Mouse (Mus musculus): ENCODE results near the gene Rfx2.

The Rfx2 gene

DNA sequence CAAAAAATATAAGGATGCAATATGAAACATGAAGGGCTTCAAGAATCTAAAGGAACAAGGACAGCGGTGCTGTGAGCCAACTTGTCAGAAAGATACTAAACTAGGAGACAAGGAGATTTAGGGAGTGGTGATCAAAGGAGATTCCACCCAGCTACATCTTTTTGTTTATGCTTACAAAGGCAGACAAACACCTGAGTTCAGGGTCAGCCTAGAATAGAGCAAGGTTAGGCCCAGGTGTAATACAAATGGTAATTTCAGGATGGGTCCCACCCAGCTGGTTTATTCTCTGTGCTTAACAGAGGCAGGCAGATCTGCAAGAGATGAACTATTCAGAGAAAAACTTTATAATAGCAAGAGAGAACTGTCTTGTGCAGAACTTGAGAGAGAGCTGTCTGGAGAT is 2.6 kb upstream of the Rfx2 start:
- DNase-seq (ENCODE audit: low read depth, low spot score), result peak; percentile 96

DNA sequence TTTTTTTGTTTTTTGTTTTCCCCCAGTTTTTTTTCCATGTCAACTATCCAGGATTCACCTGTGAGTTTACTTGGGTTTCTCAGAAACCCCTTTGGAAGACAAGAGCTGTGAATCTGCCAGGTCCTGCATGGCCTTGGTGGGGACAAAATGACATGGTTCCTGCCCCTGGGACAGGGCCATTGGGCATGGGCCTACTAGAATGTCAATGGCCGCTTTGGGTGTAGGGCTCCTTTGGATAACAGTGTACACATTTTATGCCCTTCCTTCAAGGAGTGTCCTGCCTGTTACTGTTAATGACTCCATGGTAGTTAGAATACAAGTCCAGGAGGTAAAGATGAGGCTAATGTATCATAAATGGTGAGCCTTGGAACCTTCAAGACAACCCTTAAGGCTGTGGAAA is 2.1 kb upstream of the Rfx2 start:
- no peak for DNase-seq (ENCODE audit: low read depth, low spot score)

DNA sequence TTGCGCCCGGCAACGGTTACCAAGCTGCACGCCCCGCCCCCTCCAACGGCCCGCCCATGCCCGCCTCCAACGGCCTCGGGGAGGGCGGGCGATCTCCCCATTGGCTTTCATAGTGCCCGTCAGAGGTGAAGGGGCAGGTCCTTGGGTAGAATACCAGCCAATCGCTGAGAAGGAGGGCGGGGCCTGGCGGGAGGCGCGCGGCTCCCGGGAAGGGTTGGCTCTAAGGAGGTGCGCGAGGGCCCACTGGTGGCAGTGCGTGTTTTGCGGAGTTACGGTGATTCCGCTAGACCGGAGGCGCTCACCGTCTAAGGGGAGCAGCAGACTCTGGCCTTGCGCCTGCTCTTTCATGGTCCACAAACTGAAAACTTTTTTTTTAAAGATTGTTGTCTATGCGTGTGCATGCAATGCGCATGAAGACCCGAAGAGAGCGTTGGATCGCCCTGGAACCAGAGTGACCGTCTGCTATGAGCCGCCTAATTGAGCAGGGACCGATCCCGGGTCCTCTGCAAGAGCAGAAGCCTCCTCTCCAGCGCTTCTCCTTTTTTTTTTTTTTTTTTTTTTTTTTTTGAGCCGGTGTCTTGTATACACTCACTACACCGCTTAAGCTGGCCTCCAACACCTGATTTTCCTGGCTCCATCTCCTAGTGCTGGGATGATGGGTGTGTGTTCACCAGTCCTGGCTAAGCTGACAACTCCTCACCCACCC is 451 bp upstream of the Rfx2 start:
- peak; percentile 98 for DNase-seq (ENCODE audit: low read depth, low spot score)

DNA sequence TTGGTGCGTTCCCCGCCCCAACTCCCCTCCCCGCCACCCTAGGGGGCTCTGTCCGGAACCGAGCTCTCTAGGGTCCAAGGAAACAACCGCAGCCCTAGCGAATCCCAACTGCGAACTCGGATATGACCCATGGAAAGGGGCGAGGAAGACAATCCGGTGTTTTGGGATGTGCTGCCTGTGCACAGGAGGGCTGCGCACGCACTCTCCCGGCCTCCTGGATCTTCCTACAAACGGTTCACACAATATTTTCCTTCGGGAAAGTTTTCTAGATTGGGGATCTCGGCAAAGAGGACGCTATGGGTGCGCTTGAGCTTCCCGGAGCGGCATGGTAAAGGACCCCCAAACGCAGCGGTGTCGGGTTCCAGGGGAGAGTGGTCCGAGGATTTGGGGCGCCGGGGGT is 1.0 kb downstream of the Rfx2 start:
- DNase-seq (ENCODE audit: low read depth, low spot score), result peak; percentile 61

DNA sequence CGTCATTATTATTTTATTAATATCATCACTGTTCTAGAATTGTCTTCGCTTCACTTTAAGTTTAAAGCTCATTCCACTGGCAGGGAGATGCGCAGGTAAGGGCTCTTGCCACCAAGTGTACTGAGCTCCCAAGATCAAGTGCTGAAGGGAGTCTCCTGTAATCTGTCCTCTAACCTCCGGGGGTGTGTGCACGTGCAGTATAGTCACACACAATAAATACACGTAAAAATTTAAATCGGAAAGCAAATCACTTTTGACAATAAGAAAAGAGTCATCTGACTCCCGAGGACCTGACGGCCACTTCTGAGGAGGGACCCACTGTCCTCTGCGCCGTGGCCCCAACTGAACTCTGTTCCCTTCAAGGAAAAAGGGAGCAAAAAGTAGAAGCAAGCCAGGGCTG is 1.6 kb downstream of the Rfx2 start:
- no peak for DNase-seq (ENCODE audit: low read depth, low spot score)

DNA sequence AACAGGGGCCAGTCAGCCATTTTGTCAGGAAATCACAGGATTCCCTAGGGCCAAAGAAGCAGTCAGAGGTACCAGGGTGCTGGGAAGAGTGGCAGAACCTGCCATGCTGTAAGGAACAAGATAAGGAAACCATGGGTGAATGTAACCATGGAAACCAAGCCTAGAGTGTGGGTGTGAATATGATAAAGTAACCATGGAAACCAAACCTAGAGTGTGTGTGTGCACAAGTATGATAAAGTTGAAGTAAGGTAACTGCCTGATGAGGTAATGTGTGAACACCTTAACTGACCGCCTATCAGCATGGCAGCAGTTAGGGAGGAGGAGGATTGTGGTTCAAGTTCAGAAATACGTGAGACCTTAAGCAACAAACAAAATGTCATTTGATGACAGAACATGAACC is 4.1 kb downstream of the Rfx2 start:
- no peak for DNase-seq (ENCODE audit: low read depth, low spot score)

DNA sequence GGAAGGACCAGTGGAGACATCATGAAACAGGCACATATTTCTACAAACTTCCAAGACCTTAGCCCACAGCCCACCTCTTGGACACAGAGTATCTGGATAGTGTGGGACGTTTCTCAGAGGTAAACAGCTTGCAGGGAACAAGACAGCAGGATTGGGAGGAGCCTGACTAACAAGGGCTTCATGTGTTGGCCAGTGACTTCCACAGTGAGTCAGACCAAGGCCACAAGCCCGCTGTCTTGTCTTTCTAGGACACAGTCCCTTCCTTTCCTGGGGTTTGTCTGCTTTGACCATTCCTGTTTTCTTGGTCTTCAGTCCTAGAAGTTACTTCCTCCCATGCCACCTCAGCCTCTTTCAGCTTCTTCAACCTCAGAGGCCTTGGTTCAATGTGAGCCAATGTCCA is 7.5 kb downstream of the Rfx2 start:
- no peak for DNase-seq (ENCODE audit: low read depth, low spot score)

DNA sequence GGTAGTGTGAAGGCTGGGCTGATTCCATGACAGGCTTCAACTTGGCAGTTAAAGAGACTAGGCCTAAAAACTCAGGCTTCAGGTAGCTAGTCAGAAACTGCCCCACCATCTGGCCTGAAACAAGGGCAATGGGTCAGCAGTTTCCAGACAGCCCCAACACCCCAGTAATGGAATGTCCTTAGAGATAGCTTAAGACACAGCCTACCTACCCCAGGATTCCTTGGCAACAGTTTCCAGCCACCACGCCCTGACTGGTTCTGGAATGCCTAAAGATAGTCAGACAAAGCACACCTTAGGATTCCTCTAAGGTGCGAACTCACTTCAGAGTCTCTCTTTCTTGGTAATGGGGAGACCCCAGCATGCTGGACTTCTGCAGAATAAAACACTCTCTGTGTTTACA is 8.4 kb downstream of the Rfx2 start:
- peak; percentile 85 for DNase-seq (ENCODE audit: low read depth, low spot score)

DNA sequence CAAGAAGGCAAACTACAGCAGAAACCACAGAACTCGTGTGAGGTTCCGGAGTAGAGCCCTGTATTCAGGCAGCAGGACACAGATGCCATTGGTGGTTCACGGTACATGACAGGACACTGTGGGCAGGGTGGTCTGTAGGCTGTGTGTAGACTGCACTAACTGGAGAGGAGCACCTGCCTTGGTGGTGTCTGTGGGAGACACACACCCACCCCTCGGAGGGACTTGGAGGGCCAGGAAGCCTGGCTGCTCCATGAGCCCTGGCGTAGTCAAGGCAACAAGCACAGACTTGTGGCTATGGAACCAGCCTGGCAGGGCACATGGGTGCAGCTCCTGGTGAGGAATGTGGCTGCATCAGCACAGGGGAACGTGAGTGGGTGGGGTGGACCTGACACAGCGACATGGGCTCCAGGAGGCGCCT is 11.1 kb downstream of the Rfx2 start:
- peak; percentile 69 for DNase-seq (ENCODE audit: low read depth, low spot score)

DNA sequence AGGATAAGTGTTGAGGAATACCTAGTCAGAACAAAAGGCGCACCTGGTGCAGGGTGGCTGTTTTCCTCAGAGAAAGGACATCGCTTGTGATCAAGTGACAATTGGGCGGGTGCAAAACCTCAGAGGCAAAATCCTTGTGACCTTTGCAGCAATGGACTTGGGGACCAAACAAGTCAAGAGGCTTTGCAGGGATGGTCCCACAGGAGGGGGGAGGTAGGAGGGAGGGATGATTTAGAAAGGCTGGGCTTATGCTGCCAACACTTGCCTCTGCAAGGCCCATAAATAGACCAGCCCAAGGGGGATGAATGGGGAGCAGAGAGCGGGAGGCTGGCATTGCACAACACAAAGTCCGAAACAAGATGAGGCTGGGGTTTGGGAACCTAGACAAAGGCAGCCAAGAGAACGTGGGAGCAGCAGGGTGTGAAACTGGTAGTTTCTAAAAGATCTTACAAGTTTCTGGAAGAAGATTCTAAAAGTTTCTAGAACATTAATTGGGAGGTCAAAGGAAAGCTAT is 11.7 kb downstream of the Rfx2 start:
- no peak for DNase-seq (ENCODE audit: low read depth, low spot score)

DNA sequence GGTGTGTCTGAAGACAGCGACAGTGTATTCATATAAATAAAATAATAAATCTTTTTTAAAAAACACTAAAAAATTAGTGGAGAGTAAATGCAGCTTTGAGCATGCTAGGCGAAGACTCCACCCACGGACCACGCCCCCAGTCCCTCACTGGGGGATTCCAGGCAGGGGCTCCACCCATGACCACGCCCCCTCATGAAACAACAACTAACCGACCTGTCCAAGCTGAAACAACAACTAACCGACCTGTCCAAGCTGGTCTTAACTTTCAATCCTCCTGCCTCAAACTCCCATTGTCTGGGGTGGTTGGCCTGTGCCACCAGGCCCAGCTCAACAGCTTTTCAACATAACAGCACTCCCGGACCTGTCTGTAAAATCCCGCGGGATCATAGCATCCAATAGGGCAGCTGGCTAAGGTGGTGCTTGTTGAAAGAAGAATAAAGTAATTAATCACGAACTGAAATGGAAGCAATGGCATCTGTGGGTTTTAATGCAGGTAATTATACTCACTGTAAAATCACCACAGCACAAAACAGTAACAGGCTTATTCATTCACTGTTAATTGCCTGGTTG is 12.7 kb downstream of the Rfx2 start:
- DNase-seq (ENCODE audit: low read depth, low spot score), result peak; percentile 83

DNA sequence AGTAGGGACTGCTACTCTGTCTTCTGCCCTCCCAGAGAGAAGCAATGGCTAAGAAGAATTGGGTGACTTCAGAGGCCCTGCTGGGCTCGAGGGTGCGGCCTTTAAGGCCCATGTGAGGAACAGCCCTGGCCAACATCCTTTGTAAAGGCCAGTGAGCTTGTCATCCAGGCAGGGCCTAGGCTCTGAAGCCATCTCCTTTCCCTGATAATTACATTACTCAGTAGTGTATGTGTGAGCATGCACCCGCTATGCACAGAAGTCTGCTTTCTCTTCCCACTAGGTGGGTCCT is 15.8 kb downstream of the Rfx2 start:
- no peak for DNase-seq (ENCODE audit: low read depth, low spot score)

DNA sequence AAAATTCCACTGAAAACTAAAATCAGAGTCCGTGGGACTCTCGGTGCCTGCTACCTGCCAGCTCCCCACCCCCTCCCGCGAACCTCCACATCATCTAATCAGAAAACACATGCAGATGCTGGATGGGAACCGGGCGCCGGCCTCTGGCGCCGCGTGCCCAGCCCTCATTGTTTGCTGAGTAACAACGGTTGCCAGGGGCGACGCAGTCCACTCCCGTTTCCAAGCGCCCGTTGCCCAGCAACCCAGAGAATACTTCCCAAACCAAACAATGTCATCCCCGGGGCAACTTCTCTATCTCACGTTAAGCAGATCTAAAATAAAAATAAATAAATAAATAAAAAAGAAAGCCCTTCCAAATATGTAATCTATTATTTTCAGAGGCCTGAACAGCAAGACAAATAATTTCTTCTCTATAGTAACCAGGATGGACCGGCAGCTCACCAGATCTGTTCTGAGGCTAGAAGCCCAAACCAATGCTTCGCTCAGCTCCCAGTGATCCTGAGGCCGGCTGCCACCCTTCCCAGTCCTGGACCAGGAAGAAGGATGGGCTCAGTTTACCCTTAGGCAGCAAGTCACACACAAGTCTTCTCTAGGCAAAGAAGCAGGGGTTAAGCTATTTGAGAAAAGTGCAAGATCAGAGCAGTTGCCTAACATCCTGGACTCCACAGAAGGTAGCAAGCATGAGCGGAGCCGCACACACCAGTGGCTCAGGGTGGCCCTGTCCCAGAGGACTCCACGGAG is 16.3 kb downstream of the Rfx2 start:
- DNase-seq (ENCODE audit: low read depth, low spot score), result peak; percentile 93

DNA sequence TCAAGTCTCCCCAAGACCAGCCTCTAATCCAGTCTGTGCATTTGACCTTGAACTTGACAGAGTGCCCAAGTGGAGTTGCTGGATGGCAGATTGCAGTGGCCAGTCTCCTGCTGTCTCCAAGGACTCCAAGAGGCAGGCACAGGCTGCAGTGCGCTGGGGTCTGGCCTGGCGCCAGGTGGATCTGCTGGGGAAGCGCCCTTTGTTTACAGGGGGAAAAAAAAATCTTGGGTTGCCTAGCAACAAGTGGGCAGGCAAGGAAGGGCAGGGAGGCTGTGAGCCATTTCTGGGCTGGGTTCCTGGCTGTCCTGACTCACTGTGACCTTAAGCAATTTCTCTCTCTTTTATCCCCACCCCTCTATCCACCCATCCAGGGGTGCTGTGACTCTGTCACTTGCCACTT is 20.6 kb downstream of the Rfx2 start:
- peak; percentile 87 for DNase-seq (ENCODE audit: low read depth, low spot score)

DNA sequence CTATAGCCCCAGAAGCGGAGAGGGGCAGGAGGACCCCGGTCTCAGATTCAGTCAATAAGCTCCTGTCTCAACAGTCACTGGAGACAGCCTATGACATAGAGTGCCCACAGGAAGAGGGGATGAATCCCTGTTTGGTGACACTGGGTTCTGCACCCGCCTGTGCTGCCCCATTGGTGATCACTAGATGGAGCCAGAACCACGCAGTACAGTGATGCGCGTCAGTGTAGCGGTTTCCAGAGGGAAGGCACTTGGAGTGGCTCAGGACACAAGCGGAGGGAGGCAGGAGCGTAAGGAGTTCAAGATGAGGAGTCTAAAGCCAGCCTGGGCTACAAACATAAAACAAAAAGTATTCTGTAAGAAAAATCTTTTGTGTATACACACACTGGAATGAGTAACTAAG is 22.3 kb downstream of the Rfx2 start:
- DNase-seq (ENCODE audit: low read depth, low spot score), result peak; percentile 83

DNA sequence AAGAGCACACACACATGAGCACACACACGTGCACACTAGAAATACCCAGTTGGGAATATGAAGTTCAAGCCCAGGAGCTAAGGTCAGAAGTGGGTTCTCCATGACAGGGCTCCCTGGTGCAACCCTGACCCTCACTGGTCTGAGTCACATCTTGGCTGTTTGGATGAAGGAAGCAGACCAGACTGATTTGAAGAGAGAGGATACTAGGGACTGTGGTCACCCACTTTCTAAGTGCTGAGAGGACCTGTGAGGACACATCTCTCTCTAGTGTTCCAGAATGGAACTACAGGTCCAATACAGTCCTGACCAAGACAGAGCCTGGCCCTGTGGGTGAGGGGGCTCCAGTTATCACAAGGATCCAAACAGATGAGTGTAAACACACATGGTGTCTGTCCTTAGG is 25.0 kb downstream of the Rfx2 start:
- no peak for DNase-seq (ENCODE audit: low read depth, low spot score)

DNA sequence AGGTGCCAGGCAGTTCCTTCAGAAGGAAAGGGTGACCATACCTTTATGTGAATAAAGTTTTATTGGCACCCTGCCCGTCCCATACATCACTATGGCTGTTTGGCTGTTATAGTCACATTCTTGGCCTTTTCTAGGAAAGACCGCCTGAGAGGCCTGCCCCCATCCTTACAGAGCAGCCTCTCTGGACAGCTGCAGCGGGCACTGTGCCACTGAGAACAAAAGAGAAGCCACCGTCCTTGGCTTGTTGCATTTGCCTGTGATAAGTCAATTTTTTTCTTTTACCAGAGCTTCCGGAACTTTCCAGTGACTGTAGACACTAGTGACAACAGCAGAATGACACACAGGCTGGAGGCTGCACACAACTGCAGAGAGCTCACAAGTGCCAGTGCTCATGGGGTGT is 25.9 kb downstream of the Rfx2 start:
- DNase-seq (ENCODE audit: low read depth, low spot score), result no peak

DNA sequence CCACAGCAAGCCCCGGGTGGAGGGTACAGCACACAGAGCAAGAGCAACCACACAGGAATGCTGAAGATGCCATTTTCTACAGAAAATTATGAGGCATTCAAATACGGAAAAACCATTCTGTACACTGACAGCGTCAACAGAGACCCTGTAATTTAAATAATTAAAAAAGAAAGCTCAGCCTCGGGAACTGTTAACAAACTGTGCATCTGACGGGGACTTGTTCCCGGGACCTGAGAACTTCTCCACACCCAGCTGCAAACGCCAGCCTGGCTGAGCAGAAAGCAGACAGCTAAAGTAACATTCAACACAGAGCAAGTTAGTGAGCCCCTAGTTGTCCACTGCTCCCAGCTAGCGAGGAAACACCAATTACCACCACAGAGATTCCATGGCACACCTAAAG is 28.7 kb downstream of the Rfx2 start:
- no peak for DNase-seq (ENCODE audit: low read depth, low spot score)

DNA sequence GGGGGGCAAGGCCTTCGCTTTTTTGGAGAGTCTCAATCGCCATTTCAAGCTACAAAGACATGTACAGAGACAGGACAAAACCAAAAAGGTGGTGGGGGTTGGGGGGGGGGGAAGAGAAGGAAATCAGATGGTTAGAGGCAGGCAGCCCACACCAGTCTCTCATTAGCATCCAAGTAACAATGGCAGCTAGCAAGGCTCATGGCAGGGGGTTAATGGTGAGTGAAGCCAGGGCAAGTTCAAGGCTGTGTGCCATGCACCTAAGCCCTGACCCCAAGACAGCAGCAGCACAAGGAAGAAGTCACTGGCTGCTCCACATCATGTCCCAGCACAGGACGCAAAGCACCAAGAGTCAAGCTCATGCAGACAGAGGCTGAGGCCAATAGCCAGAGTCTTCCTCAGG is 31.5 kb downstream of the Rfx2 start:
- peak; percentile 67 for DNase-seq (ENCODE audit: low read depth, low spot score)

DNA sequence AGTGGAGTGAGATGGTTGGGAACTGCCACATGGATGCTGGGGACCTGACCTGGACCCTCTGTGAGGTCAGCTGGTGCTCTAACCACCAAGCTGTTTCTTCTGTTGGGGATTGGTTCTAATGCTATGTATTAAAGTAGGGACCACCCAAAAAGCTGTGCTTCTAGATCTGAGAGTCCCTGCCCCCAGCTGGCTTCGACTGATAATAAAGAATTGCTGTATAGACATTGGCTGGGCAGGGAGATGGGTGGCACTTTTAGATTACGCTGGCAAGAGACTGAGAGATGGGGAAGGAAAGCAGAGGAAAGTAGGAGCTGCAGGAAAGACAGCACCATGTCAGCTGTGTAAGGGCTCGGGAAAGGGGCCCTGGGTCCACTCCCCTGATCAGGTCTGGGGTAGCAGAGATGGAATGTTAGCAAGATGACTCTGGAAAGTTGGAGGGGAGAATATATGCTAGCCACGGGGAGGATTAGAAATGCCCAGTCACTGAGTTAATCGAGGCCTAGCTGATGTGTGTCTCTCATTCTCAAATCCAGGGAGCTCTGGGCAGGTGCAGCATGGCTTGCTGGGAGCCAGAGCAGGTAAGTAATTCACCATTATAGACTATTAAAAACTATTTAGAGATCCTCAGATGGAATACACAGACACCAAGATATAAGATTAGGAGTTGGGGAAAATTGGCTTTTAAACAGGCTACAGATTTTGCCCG is 37.0 kb downstream of the Rfx2 start:
- DNase-seq (ENCODE audit: low read depth, low spot score), result no peak

DNA sequence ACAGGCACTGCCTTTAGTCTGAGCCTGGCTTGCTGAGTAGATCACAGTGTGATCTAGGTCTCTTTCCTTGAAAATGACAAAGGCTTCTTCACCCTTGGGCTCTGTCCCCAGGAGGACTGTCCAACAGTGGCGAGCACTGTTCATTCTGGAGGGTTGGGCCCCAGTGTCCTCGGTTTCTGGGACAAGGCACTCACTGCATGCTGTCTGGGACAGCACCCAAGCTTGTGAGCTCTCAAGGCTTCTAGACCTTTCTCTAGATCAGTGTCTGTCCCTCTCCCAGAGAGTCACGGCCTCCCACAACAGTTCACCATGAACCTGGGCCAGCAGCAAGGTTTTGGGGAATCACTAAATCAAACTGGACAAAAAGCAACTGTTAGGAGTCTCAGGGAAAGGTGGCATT is 38.2 kb downstream of the Rfx2 start:
- DNase-seq (ENCODE audit: low read depth, low spot score), result no peak

DNA sequence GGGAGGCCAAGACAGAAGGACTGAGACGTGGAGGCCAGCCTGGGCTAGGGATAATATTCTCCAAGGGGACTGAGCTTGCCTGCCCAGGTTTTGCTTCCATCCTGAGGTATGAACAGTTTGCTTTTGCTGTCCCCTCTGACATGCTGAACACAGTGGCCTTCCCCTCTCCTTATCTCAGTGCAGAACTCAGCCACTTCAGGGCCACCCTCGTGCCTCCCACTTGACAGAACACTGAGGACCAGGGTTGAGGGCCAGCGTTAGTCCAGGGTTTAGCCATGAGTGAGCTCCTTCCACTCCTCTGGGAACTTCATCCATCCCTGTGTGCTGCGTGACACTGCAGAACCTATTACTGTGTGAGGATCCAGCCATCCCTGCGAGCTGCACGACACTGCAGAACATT is 41.5 kb downstream of the Rfx2 start:
- DNase-seq (ENCODE audit: low read depth, low spot score), result no peak

DNA sequence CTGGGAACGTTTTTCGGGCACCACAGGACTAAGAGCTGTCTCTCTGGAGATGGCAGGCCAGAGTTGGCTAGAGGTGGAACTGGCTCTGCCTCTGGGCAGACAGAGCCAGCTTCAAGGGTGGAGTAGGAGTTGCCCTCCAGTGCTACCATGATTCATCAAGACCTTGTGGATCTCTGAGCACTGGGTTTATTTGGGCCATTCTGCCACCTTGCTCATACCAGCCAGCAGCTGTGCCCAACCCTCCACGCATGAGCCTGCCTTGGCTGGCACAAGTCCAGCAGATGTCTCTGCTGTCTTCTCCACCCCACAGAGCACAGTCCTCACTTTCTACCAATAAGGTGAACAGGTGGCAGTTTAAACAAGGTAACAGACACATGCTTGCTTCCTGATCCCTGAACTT is 41.9 kb downstream of the Rfx2 start:
- DNase-seq (ENCODE audit: low read depth, low spot score), result no peak

All from R1 (cell line).